Mouse (Mus musculus) hindbrain, embryonic 15.5 days (tissue): ENCODE results near the gene Rad51b. TPM values are rescaled to one million over a fixed set of nuclear protein-coding genes. Genes with fewer than 3 reads are reported as not detected.

Experiments used
- ATAC-seq: fragments of 200-750 bp; cut with Nextera tagmentation; 2 replicates; pipeline ENCODE4 v1.8.0; 2017; ENCODE audit warnings: low read depth, moderate number of reproducible peaks, moderate TSS enrichment; ENCODE audit not compliant: low FRiP score
- H3K27ac ChIP-seq: fragments of 300-500 bp; sonication (generic); replicated peaks from 2 replicates; pipeline ENCODE4 v1.5.1; 2015; ENCODE audit warnings: mild to moderate bottlenecking, inconsistent platforms
- H3K27me3 ChIP-seq: fragments of 300-500 bp; sonication (generic); 2 replicates; pipeline ENCODE4 v1.6.1; 2015; ENCODE audit warnings: control low read depth, inconsistent platforms
- H3K36me3 ChIP-seq: fragments of 300-500 bp; sonication (generic); 2 replicates; pipeline ENCODE4 v1.6.1; 2015; ENCODE audit warnings: control low read depth, inconsistent platforms
- H3K4me1 ChIP-seq: fragments of 300-500 bp; sonication (generic); replicated peaks from 2 replicates; pipeline ENCODE4 v1.6.1; 2015; ENCODE audit warnings: control low read depth, inconsistent platforms
- H3K4me2 ChIP-seq: fragments of 300-500 bp; sonication (generic); 2 replicates; pipeline ENCODE4 v1.6.1; 2015; ENCODE audit warnings: moderate library complexity, mild to moderate bottlenecking, inconsistent platforms
- H3K4me3 ChIP-seq: fragments of 300-500 bp; sonication (generic); 2 replicates; pipeline ENCODE4 v1.5.1; 2015; ENCODE audit warnings: mild to moderate bottlenecking, inconsistent platforms
- H3K9ac ChIP-seq: fragments of 300-500 bp; sonication (generic); 2 replicates; pipeline ENCODE4 v1.6.1; 2015; ENCODE audit warnings: inconsistent platforms
- H3K9me3 ChIP-seq: fragments of 300-500 bp; sonication (generic); 2 replicates; pipeline ENCODE4 v1.6.1; 2016; ENCODE audit warnings: control low read depth, inconsistent platforms
- WGBS: fragments of 180-500 bp; shearing (Covaris S2); methylation state at CpG from one replicate; pipeline ENCODE4 v1.1.7; 2015; 5-methylcytosine and 5-hydroxymethylcytosine counted together
- polyA plus RNA-seq: library from polyadenylated mRNA; unstranded; fragments of >200 nt; fragmentation: Nextera tagmentation; extraction: Ambion mirVana; gene quantifications from 2 replicates; pipeline ENCODE4 v1.2.1, GENCODE M21; 2015

The Rad51b gene
- polyA plus RNA-seq, 1 experiment from 2014 or later, result 1.7 TPM

GRCm38 (mm10) chr12:79447039-79447438 is 150.0 kb downstream of the Rad51b start:
- Histone ChIP-seq H3K9ac (no peak overlapping the region), H3K4me2 (no peak overlapping the region)
- 85% methylated on average over 3 of the region's 3 CpGs for WGBS

GRCm38 (mm10) chr12:79449817-79450411 is 152.8 kb downstream of the Rad51b start:
- no peak for ATAC-seq
- Histone ChIP-seq H3K27me3 (no peaks in the 10 kb centered on the region), H3K4me2 (no peak overlapping the region), H3K27ac (no peak overlapping the region), H3K36me3 (no peaks in the 10 kb centered on the region), H3K9me3 (no peaks in the 10 kb centered on the region), H3K4me3 (no peak overlapping the region), H3K9ac (no peak overlapping the region), H3K4me1 (no peaks in the 10 kb centered on the region)
- WGBS, result 69% methylated on average over 8 of the region's 8 CpGs

More at GRCm38 (mm10) chr12:79447039-79447438, 150.0 kb downstream of the Rad51b start:
- Histone ChIP-seq H3K9me3 (no peaks in the 10 kb centered on the region), H3K4me3 (no peak overlapping the region), H3K27ac (no peak overlapping the region), H3K36me3 (no peaks in the 10 kb centered on the region), H3K27me3 (no peaks in the 10 kb centered on the region), H3K4me1 (no peaks in the 10 kb centered on the region)
- no peak for ATAC-seq

GRCm38 (mm10) chr12:79452882-79453281 is 155.8 kb downstream of the Rad51b start:
- Histone ChIP-seq H3K9ac (no peak overlapping the region), H3K27ac (no peak overlapping the region), H3K4me2 (no peak overlapping the region), H3K4me3 (no peak overlapping the region), H3K9me3 (no peaks in the 10 kb centered on the region), H3K4me1 (peaks cover 8% of the 10 kb centered on the region; the same call in 1 of the 2 replicates), H3K36me3 (no peaks in the 10 kb centered on the region), H3K27me3 (no peaks in the 10 kb centered on the region)
- 85% methylated on average over 4 of the region's 4 CpGs for WGBS
- no peak for ATAC-seq

GRCm38 (mm10) chr12:79454017-79454416 is 156.9 kb downstream of the Rad51b start:
- no peak for ATAC-seq
- no peaks in the 10 kb centered on the region for H3K36me3 ChIP-seq
- WGBS, result 82% methylated on average over 4 of the region's 4 CpGs
- no peaks in the 10 kb centered on the region for H3K27me3 ChIP-seq
- H3K9ac ChIP-seq, result no peak overlapping the region
- no peaks in the 10 kb centered on the region for H3K9me3 ChIP-seq
- H3K4me3 ChIP-seq, result no peak overlapping the region
- H3K4me2 ChIP-seq, result no peak overlapping the region
- H3K27ac ChIP-seq, result no peak overlapping the region
- peaks cover 8% of the 10 kb centered on the region; the same call in 1 of the 2 replicates for H3K4me1 ChIP-seq

- WGBS, result 41% methylated on average over 12 of the region's 12 CpGs
- ATAC-seq, result no peak
- H3K4me1 ChIP-seq, result peaks cover 8% of the 10 kb centered on the region; the same call in 1 of the 2 replicates
- H3K9ac ChIP-seq, result no peak overlapping the region
- H3K4me2 ChIP-seq, result no peak overlapping the region
- no peaks in the 10 kb centered on the region for H3K27me3 ChIP-seq
- H3K4me3 ChIP-seq, result no peak overlapping the region
- no peaks in the 10 kb centered on the region for H3K36me3 ChIP-seq
- H3K27ac ChIP-seq, result no peak overlapping the region
- no peaks in the 10 kb centered on the region for H3K9me3 ChIP-seq
These were observed 158.2 kb downstream of the Rad51b start for GRCm38 (mm10) chr12:79455061-79455847.

DNA sequence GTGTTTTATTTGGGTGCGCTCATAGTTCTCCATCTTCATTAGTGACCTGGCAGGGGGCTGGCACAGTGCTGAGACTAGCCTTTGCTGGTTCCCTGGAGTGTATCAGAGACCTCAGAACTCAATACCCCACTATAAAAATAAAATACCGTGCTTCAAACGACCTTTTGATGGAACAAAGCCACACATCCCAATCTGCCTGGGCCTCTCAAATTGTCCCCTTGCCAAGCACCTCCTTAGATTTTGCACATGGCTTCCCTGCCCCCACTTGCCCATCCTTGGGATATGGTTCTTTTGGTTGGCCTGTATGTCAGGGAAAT is 158.7 kb downstream of the Rad51b start:
- H3K4me2 ChIP-seq, result no peak overlapping the region
- H3K4me3 ChIP-seq, result no peak overlapping the region
- no peak overlapping the region for H3K27ac ChIP-seq
- ATAC-seq, result no peak
- no peaks in the 10 kb centered on the region for H3K36me3 ChIP-seq
- H3K9ac ChIP-seq, result no peak overlapping the region
- no peaks in the 10 kb centered on the region for H3K9me3 ChIP-seq
- WGBS, result 25% methylated on average over 3 of the region's 3 CpGs
- no peaks in the 10 kb centered on the region for H3K27me3 ChIP-seq
- peaks cover 8% of the 10 kb centered on the region; the same call in 1 of the 2 replicates for H3K4me1 ChIP-seq

DNA sequence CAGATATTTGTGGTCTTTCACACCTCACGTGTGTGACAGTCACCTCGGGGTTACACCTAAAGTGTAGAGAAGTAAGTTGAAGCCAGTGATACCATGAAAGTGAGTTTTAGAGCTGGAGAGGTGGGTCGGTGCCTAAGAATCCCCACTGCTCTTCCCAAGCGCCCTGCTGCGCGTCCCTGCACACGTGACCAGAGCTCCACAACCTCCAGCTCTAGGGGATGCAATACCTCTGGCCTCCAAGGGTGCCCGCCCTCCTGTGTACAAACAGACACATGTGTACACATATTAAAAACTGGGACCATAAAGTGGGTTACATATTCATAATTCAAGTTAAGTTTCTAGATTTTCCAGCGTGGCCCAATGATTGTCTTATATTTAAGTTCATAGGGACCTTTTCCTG is 159.2 kb downstream of the Rad51b start:
- ATAC-seq, result no peak
- Histone ChIP-seq H3K27ac (no peak overlapping the region), H3K4me3 (no peak overlapping the region), H3K36me3 (no peaks in the 10 kb centered on the region), H3K9me3 (no peaks in the 10 kb centered on the region), H3K4me1 (peaks cover 8% of the 10 kb centered on the region; the same call in 1 of the 2 replicates), H3K4me2 (no peak overlapping the region), H3K27me3 (no peaks in the 10 kb centered on the region), H3K9ac (no peak overlapping the region)
- 90% methylated on average over 9 of the region's 9 CpGs for WGBS

- Histone ChIP-seq H3K9me3 (no peaks in the 10 kb centered on the region), H3K4me2 (no peak overlapping the region), H3K4me1 (no peaks in the 10 kb centered on the region), H3K9ac (no peak overlapping the region), H3K36me3 (no peaks in the 10 kb centered on the region), H3K27ac (no peak overlapping the region), H3K27me3 (no peaks in the 10 kb centered on the region), H3K4me3 (no peak overlapping the region)
- WGBS, result 78% methylated on average over 3 of the region's 3 CpGs
- no peak for ATAC-seq
These were observed 166.3 kb downstream of the Rad51b start for GRCm38 (mm10) chr12:79463371-79463770.

GRCm38 (mm10) chr12:79470113-79470512 is 173.0 kb downstream of the Rad51b start:
- H3K4me3 ChIP-seq, result no peak overlapping the region
- H3K27me3 ChIP-seq, result no peaks in the 10 kb centered on the region
- ATAC-seq, result no peak

DNA sequence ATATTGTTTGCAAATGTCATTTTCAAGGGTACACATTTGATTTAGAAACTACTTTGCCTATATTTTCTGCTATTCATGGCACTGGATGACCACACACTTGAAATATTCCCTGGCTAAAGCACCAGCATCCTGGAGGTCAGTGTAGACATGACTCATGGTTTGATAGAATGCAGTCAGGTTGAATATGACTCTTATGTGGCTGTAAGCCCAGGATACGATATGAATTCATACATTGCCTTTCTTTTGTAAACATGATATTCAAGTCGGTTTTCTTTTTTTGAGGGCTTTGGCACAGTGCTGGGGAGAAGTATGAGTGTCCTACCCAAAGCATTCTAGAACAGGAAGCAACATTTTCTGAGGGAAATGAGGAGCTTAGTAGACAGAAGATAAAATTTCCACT is 174.8 kb downstream of the Rad51b start:
- ATAC-seq, result no peak
- no peak overlapping the region for H3K4me2 ChIP-seq
- no peak overlapping the region for H3K4me3 ChIP-seq
- no peak overlapping the region for H3K9ac ChIP-seq
- no peaks in the 10 kb centered on the region for H3K4me1 ChIP-seq
- no peaks in the 10 kb centered on the region for H3K27me3 ChIP-seq
- no peak overlapping the region for H3K27ac ChIP-seq
- WGBS, result 85% methylated on average over 2 of the region's 2 CpGs
- H3K9me3 ChIP-seq, result no peaks in the 10 kb centered on the region
- H3K36me3 ChIP-seq, result no peaks in the 10 kb centered on the region

More at GRCm38 (mm10) chr12:79470113-79470512, 173.0 kb downstream of the Rad51b start:
- Histone ChIP-seq H3K9ac (no peak overlapping the region), H3K9me3 (no peaks in the 10 kb centered on the region), H3K4me2 (no peak overlapping the region), H3K36me3 (no peaks in the 10 kb centered on the region), H3K27ac (no peak overlapping the region), H3K4me1 (no peaks in the 10 kb centered on the region)

DNA sequence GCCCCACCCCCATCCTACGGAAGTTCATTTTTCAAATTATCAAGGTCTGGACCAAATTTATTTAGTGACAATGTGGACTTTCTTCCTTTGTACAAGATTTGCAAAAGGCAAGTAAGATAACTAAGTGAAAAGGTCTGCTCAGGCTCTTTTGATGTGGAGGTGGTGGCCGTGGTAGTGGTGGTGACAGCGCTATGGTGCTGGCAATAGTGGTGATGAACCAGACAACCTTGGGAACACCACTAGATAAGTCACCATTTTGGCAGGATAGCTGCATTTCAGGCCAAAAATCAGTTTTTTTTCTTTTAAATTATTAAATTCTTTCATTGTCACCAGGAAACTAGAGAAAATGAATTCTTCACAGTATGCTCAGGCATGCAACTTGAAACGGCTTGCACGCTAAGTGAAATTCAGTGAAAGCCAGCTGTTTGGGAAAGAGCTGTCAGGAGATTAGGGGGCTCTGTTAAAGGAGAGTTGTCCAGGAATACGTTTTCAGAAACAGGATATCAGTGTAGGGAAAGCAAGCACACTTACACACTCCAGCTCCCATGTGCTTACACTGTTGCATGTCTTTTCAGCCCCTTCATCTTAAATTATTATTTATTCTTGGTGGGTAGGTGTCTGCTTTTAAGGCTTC is 179.4 kb downstream of the Rad51b start:
- Histone ChIP-seq H3K9ac (no peak overlapping the region), H3K4me3 (no peak overlapping the region), H3K4me2 (no peak overlapping the region), H3K27ac (no peak overlapping the region), H3K4me1 (no peaks in the 10 kb centered on the region), H3K9me3 (no peaks in the 10 kb centered on the region), H3K27me3 (no peaks in the 10 kb centered on the region), H3K36me3 (no peaks in the 10 kb centered on the region)
- no peak for ATAC-seq
- WGBS, result 69% methylated on average over 6 of the region's 6 CpGs

GRCm38 (mm10) chr12:79478816-79479215 is 181.7 kb downstream of the Rad51b start:
- H3K27ac ChIP-seq, result no peak overlapping the region
- H3K4me2 ChIP-seq, result no peak overlapping the region
- 89% methylated on average over 5 of the region's 5 CpGs for WGBS
- H3K36me3 ChIP-seq, result no peaks in the 10 kb centered on the region
- no peaks in the 10 kb centered on the region for H3K27me3 ChIP-seq
- H3K4me1 ChIP-seq, result no peaks in the 10 kb centered on the region
- H3K9ac ChIP-seq, result no peak overlapping the region
- ATAC-seq, result no peak
- no peak overlapping the region for H3K4me3 ChIP-seq
- no peaks in the 10 kb centered on the region for H3K9me3 ChIP-seq
